Mouse (Mus musculus) kidney, adult 10 weeks (tissue): Measurements from ENCODE around the gene Tsr3. TPM values are rescaled to one million over a fixed set of nuclear protein-coding genes. Genes with fewer than 3 reads are reported as not detected.

Experiments used
- polyA plus RNA-seq: library from polyadenylated mRNA; stranded (reverse); fragments of 350-450 nt; fragmentation: Illumina TruSeq; extraction: RNeasy Lipid Tissue Mini Kit (QIAGEN cat#74804); gene quantifications from one replicate; pipeline ENCODE4 v1.2.3, GENCODE M21; 2014; ENCODE audit warnings: low read depth, low replicate concordance

Tsr3 gene
- polyA plus RNA-seq = 3.8 TPM

DNA sequence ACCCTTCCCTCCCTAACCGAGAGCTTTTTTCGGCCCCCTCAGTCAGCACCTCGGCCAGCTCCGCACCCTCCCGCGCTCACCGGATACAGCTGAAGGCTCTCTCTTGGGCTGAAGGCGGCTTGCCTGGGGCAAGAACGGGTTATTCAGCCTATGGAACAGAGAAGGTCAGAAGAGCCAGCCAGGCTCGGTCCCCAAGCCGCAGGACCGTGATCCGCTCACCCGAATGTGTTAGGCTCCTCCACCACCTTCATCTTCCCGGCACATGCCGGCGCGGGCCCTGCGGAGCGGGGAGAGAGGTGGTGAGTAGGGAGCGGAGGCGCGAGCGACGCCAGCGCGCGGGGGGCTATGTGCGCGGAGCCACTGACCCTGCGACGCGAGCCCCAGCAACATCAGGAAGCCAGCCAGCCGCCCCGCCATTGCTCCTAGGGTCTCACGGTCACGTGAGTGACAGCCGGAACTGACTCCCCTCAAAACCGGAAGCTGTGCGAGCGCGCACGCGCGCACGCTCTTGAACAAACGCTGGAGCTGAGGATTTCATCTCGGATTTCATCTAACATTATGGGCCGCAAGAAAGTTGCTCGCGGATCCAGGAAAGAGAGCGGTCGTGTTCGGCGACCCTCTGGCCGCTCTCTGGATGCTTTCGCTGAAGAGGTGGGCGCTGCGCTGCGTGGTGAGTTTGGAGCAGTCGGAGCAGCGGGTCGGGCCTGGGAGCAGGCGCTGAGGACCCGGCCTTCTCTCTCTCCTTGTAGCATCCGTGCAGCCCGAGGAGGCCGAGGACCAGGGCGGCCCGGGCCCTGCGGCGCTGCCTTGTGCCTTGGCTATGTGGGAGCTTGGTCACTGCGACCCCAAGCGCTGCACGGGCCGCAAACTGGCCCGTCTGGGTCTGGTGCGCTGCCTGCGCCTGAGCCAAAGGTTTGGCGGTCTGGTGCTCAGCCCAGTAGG, at the start of gene Tsr3, which contains the start of gene Gnptg:
Gene Tsr3 (plus strand): TSS at position 476 of the 942 bp plus-strand sequence.
Gene Gnptg (minus strand): TSS at position 430 of the 942 bp plus-strand sequence.

GRCm38 (mm10) chr17:25256140-25256754, 16.3 kb downstream of the Tsr3 start, which contains the start of gene Baiap3:
Gene Baiap3, minus strand, starts transcription at chr17:25256364.

GRCm38 (mm10) chr17:25274571-25275346, 34.8 kb downstream of the Tsr3 start, which contains the start of gene Ube2i:
Gene Ube2i, minus strand, starts transcription at chr17:25274622.

Other genes starting within 250 kb of the Tsr3 start
- 4.7 TPM for gene Cramp1l, start 224.4 kb upstream of the Tsr3 start, polyA plus RNA-seq
- gene Ift140, start 224.1 kb upstream of the Tsr3 start, polyA plus RNA-seq = 7.6 TPM
- 16.4 TPM for gene Tmem204, start 156.6 kb upstream of the Tsr3 start, polyA plus RNA-seq
- 2.3 TPM for gene Telo2, start 124.2 kb upstream of the Tsr3 start, polyA plus RNA-seq
- not detected for gene Ptx4, start 119.4 kb upstream of the Tsr3 start, polyA plus RNA-seq
- gene Clcn7, start 106.8 kb upstream of the Tsr3 start, polyA plus RNA-seq = 5.4 TPM
- gene Ccdc154, start 77.7 kb upstream of the Tsr3 start, polyA plus RNA-seq = not detected
- not detected for gene Gm38655, start 64.7 kb upstream of the Tsr3 start, polyA plus RNA-seq
- 17.3 TPM for gene BC003965, start 55.6 kb upstream of the Tsr3 start, polyA plus RNA-seq
- 29.1 TPM for gene Unkl, start 51.8 kb upstream of the Tsr3 start, polyA plus RNA-seq
- 25.4 TPM for gene Gnptg, start within 50 bp of the Tsr3 start, polyA plus RNA-seq
- not detected for gene Baiap3, start 16.2 kb downstream of the Tsr3 start, polyA plus RNA-seq
- 148 TPM for gene Ube2i, start 34.5 kb downstream of the Tsr3 start, polyA plus RNA-seq
- not detected for gene Prss34, start 58.2 kb downstream of the Tsr3 start, polyA plus RNA-seq
- gene Prss28, start 68.5 kb downstream of the Tsr3 start, polyA plus RNA-seq = not detected
- gene Prss29, start 78.5 kb downstream of the Tsr3 start, polyA plus RNA-seq = not detected
- gene Tpsab1, start 105.4 kb downstream of the Tsr3 start, polyA plus RNA-seq = not detected
- gene Tpsb2, start 126.1 kb downstream of the Tsr3 start, polyA plus RNA-seq = not detected
- not detected for gene Tpsg1, start 129.1 kb downstream of the Tsr3 start, polyA plus RNA-seq
- gene Cacna1h, start 193.6 kb downstream of the Tsr3 start, polyA plus RNA-seq = not detected
- gene Tekt4, start 214.4 kb downstream of the Tsr3 start, polyA plus RNA-seq = not detected